Mouse (Mus musculus) neural tube, embryonic 14.5 days (tissue): ENCODE data around the gene Garem2. TPM values are rescaled to one million over a fixed set of nuclear protein-coding genes. Genes with fewer than 3 reads are reported as not detected.

Experiments
- ATAC-seq: fragments of 200-750 bp; cut with Nextera tagmentation; 2 replicates; pipeline ENCODE4 v1.8.0; 2017; ENCODE audit warnings: low read depth, mild to moderate bottlenecking, moderate TSS enrichment, moderate library complexity
- H3K27ac ChIP-seq: fragments of 300-500 bp; sonication (generic); 2 replicates; pipeline ENCODE4 v1.5.1; 2014; ENCODE audit warnings: low read depth, mild to moderate bottlenecking, control low read depth, low read length, moderate library complexity, mixed read lengths
- H3K27me3 ChIP-seq: fragments of 300-500 bp; sonication (generic); 2 replicates; pipeline ENCODE4 v1.6.1; 2014; ENCODE audit warnings: low read length; ENCODE audit not compliant: control insufficient read depth, insufficient read depth
- H3K36me3 ChIP-seq: fragments of 300-500 bp; sonication (generic); 2 replicates; pipeline ENCODE4 v1.6.1; 2014; ENCODE audit warnings: low read length, mixed read lengths; ENCODE audit not compliant: control insufficient read depth, insufficient read depth
- H3K4me1 ChIP-seq: fragments of 300-500 bp; sonication (generic); 2 replicates; pipeline ENCODE4 v1.6.1; 2014; ENCODE audit warnings: low read length; ENCODE audit not compliant: control insufficient read depth, insufficient read depth
- H3K4me2 ChIP-seq: fragments of 300-500 bp; sonication (generic); 2 replicates; pipeline ENCODE4 v1.6.1; 2014; ENCODE audit warnings: mild to moderate bottlenecking, low read depth, low read length, control low read depth
- H3K4me3 ChIP-seq: fragments of 300-500 bp; sonication (generic); 2 replicates; pipeline ENCODE4 v1.5.1; 2014; ENCODE audit warnings: low read depth, low read length, control low read depth, mixed read lengths
- H3K9ac ChIP-seq: fragments of 300-500 bp; sonication (generic); replicated peaks from 2 replicates; pipeline ENCODE4 v1.6.1; 2014; ENCODE audit warnings: low read depth, mild to moderate bottlenecking, control low read depth, low read length, mixed read lengths
- H3K9me3 ChIP-seq: fragments of 300-500 bp; sonication (generic); 2 replicates; pipeline ENCODE4 v1.6.1; 2016; ENCODE audit warnings: low read length; ENCODE audit not compliant: control insufficient read depth
- WGBS: fragments of 180-500 bp; shearing (Covaris S2); extraction: QIAGEN DNeasy Blood & Tissue Kit; methylation state at CpG from one replicate; pipeline ENCODE4 v1.1.7; 2014; 5-methylcytosine and 5-hydroxymethylcytosine counted together
- polyA plus RNA-seq: library from polyadenylated mRNA; unstranded; fragments of >200 nt; fragmentation: Nextera tagmentation; extraction: Ambion mirVana; gene quantifications from 2 replicates; pipeline ENCODE4 v1.2.1, GENCODE M21; 2014

Garem2 gene
- polyA plus RNA-seq, 1 experiment from 2014 or later, result 12.5 TPM

- 62% methylated on average over 6 of the region's 6 CpGs for WGBS
- no peaks in the 10 kb centered on the region for H3K9me3 ChIP-seq
- H3K4me1 ChIP-seq, result peaks cover 37% of the 10 kb centered on the region
- ATAC-seq, result no peak
- H3K9ac ChIP-seq, result no peak overlapping the region
- peak overlapping the region; percentile 93; the same call in 1 of the 2 replicates for H3K4me2 ChIP-seq
- no peak overlapping the region for H3K4me3 ChIP-seq
- no peaks in the 10 kb centered on the region for H3K36me3 ChIP-seq
- H3K27me3 ChIP-seq, result no peaks in the 10 kb centered on the region
- peak overlapping the region; percentile 72 for H3K27ac ChIP-seq
Observed at GRCm38 (mm10) chr5:30108233-30108632, 3.3 kb downstream of the Garem2 start.

- no peak overlapping the region for H3K4me3 ChIP-seq
- no peak overlapping the region for H3K9ac ChIP-seq
- no peaks in the 10 kb centered on the region for H3K9me3 ChIP-seq
- H3K27me3 ChIP-seq, result no peaks in the 10 kb centered on the region; the same call in 1 of the 2 replicates
- peak overlapping the region; percentile 34; the same call in 1 of the 2 replicates for H3K4me2 ChIP-seq
- WGBS, result 33% methylated on average over 2 of the region's 2 CpGs
- no peak for ATAC-seq
- H3K27ac ChIP-seq, result no peak overlapping the region
- no peaks in the 10 kb centered on the region for H3K36me3 ChIP-seq
- peaks cover 44% of the 10 kb centered on the region for H3K4me1 ChIP-seq
Observed at GRCm38 (mm10) chr5:30109899-30110298, 4.9 kb downstream of the Garem2 start.

- no peaks in the 10 kb centered on the region for H3K36me3 ChIP-seq
- peak overlapping the region; percentile 40; the same call in 1 of the 2 replicates for H3K27ac ChIP-seq
- no peaks in the 10 kb centered on the region for H3K9me3 ChIP-seq
- no peaks in the 10 kb centered on the region; the same call in 1 of the 2 replicates for H3K27me3 ChIP-seq
- peaks cover 44% of the 10 kb centered on the region for H3K4me1 ChIP-seq
- no peak for ATAC-seq
- no peak overlapping the region for H3K9ac ChIP-seq
- peak overlapping the region; percentile 34 for H3K4me2 ChIP-seq
- 0 out of 2 replicates have a peak overlapping the region, but pooled peaks have one; percentile 9 for H3K4me3 ChIP-seq
- whole genome bisulfite sequencing, result 8% methylated on average over 22 of the region's 22 CpGs
Observed at GRCm38 (mm10) chr5:30110371-30111060, 5.6 kb downstream of the Garem2 start.

- WGBS, result 1% methylated on average over 18 of the region's 18 CpGs
- H3K27me3 ChIP-seq, result no peaks in the 10 kb centered on the region; the same call in 1 of the 2 replicates
- peaks cover 44% of the 10 kb centered on the region for H3K4me1 ChIP-seq
- no peak overlapping the region for H3K9ac ChIP-seq
- peak; percentile 9; the same call in 1 of the 2 replicates for ATAC-seq
- no peaks in the 10 kb centered on the region for H3K9me3 ChIP-seq
- peak overlapping the region; percentile 40; the same call in 1 of the 2 replicates for H3K27ac ChIP-seq
- no peaks in the 10 kb centered on the region for H3K36me3 ChIP-seq
- H3K4me3 ChIP-seq, result 0 out of 2 replicates have a peak overlapping the region, but pooled peaks have one; percentile 9
- H3K4me2 ChIP-seq, result peak overlapping the region; percentile 34
Observed at GRCm38 (mm10) chr5:30111126-30111525, 6.2 kb downstream of the Garem2 start.

- Histone ChIP-seq H3K27ac (no peak overlapping the region), H3K4me1 (peaks cover 38% of the 10 kb centered on the region), H3K4me2 (no peak overlapping the region)
Observed at GRCm38 (mm10) chr5:30111771-30112170, 6.8 kb downstream of the Garem2 start.

GRCm38 (mm10) chr5:30112533-30113068 is 7.6 kb downstream of the Garem2 start:
- Histone ChIP-seq H3K27me3 (no peaks in the 10 kb centered on the region; the same call in 1 of the 2 replicates), H3K4me2 (no peak overlapping the region), H3K4me3 (no peak overlapping the region), H3K36me3 (peaks cover 6% of the 10 kb centered on the region), H3K4me1 (peaks cover 29% of the 10 kb centered on the region), H3K9ac (no peak overlapping the region), H3K9me3 (no peaks in the 10 kb centered on the region), H3K27ac (no peak overlapping the region)
- WGBS, result 82% methylated on average over 3 of the region's 3 CpGs
- ATAC-seq, result no peak

More at GRCm38 (mm10) chr5:30111771-30112170, 6.8 kb downstream of the Garem2 start:
- no peak overlapping the region for H3K9ac ChIP-seq
- H3K9me3 ChIP-seq, result no peaks in the 10 kb centered on the region
- no peaks in the 10 kb centered on the region; the same call in 1 of the 2 replicates for H3K27me3 ChIP-seq
- H3K36me3 ChIP-seq, result no peaks in the 10 kb centered on the region
- no peak for ATAC-seq
- no peak overlapping the region for H3K4me3 ChIP-seq
- 73% methylated on average over 3 of the region's 3 CpGs for WGBS

GRCm38 (mm10) chr5:30113881-30114760 is 9.2 kb downstream of the Garem2 start:
- H3K4me2 ChIP-seq, result peak overlapping the region; percentile 71
- 2% methylated on average over 79 of the region's 103 CpGs for WGBS
- H3K27ac ChIP-seq, result 0 out of 2 replicates have a peak overlapping the region, but pooled peaks have one; percentile 28
- H3K36me3 ChIP-seq, result peaks cover 18% of the 10 kb centered on the region
- no peaks in the 10 kb centered on the region; the same call in 1 of the 2 replicates for H3K27me3 ChIP-seq
- peak overlapping the region; percentile 45 for H3K4me3 ChIP-seq
- peak overlapping the region; percentile 52 for H3K9ac ChIP-seq
- peaks cover 27% of the 10 kb centered on the region for H3K4me1 ChIP-seq
- peak; percentile 88 for ATAC-seq
- H3K9me3 ChIP-seq, result no peaks in the 10 kb centered on the region

- peak overlapping the region; percentile 71 for H3K4me2 ChIP-seq
- H3K36me3 ChIP-seq, result peaks cover 25% of the 10 kb centered on the region
- under 1% methylated on average over 25 of the region's 28 CpGs for WGBS
- H3K27me3 ChIP-seq, result no peaks in the 10 kb centered on the region; the same call in 1 of the 2 replicates
- no peaks in the 10 kb centered on the region for H3K9me3 ChIP-seq
- peak overlapping the region; percentile 52 for H3K9ac ChIP-seq
- no peak overlapping the region for H3K27ac ChIP-seq
- H3K4me1 ChIP-seq, result peaks cover 25% of the 10 kb centered on the region
- no peak; the same call in 1 of the 2 replicates for ATAC-seq
- peak overlapping the region; percentile 45 for H3K4me3 ChIP-seq
Observed at GRCm38 (mm10) chr5:30114761-30115140, 9.8 kb downstream of the Garem2 start.
